ENCODE assay signal across 23 mouse cellular contexts in the genomic region with DNA sequence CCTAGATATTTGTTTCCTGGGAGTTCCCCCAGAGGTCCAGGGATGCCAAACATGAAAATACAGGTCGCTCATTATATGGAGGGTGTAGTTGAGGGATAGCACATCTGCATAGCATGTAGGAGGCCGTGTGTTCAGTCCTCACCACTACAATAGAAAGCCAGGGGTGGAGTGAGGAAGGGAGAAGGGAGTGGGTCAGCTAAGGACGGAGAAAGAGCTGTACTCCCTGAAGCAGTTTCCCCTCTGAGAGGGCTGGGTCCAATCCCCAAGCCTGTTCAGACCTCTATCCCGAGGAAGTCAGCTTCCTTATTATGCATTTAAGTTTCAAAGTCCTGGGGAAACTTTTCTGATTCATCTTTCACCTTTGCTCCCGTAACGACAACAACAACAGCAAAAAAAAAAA.
DNase-seq lines count a peak whose midpoint lies in the region; ATAC-seq and TF ChIP-seq lines count a peak whose summit lies in the region.
"Had no signal": no experiment of that assay in that cellular context is flagged by ENCODE, and none has a peak within 500 bp of the region (broad histone marks: within the 10 kb centered on the region; RNA-seq: fewer than 3 reads in every experiment).

No protein-coding gene starts in this region.

- TF ChIP-seq CTCF in spleen, adult 2 months (IDR thresholded peaks at IDR 0.05; ENCODE audit: extremely low read depth, insufficient read depth, insufficient read length, insufficient replicate concordance) = no peak
- no peak for TF ChIP-seq CTCF in lung, postnatal 0 days (IDR thresholded peaks at IDR 0.05)

- H3K9ac ChIP-seq in hindbrain, embryonic 11.5 days (ENCODE audit: low read depth, low read length) = no peak overlapping the region
- H3K9ac ChIP-seq in lung, postnatal 0 days (replicated peaks; ENCODE audit: low read depth) = no peak overlapping the region
- H3K9ac ChIP-seq: embryonic facial prominence, embryonic 13.5 days; forebrain, embryonic 15.5 days; hindbrain, embryonic 13.5 days; lung, embryonic 14.5 days had no signal

- peaks cover 48% of the 10 kb centered on the region for H3K4me1 ChIP-seq in spleen, adult 2 months (ENCODE audit: control insufficient read depth, insufficient read depth, insufficient read length)
- no peaks in the 10 kb centered on the region for H3K4me1 ChIP-seq in hindbrain, embryonic 11.5 days (replicated peaks; ENCODE audit: control insufficient read depth, insufficient read depth, low read length)
- no peaks in the 10 kb centered on the region for H3K4me1 ChIP-seq in lung, postnatal 0 days (ENCODE audit: insufficient read depth, low read depth, low read length)
- H3K4me1 ChIP-seq: embryonic facial prominence, embryonic 13.5 days; forebrain, embryonic 15.5 days; hindbrain, embryonic 13.5 days had no signal

- H3K27ac ChIP-seq in spleen, adult 2 months (ENCODE audit: insufficient read depth, low read length) = peak overlapping the region; percentile 80
- H3K27ac ChIP-seq in hindbrain, embryonic 11.5 days (ENCODE audit: low read depth, low read length) = no peak overlapping the region
- no peak overlapping the region for H3K27ac ChIP-seq in lung, postnatal 0 days (ENCODE audit: low read length)
- H3K27ac ChIP-seq: embryonic facial prominence, embryonic 13.5 days; forebrain, embryonic 10.5 days; forebrain, embryonic 15.5 days; hindbrain, embryonic 13.5 days; kidney, postnatal 0 days had no signal

- no peak for TF ChIP-seq POLR2A in spleen, adult 2 months (IDR thresholded peaks at IDR 0.05; ENCODE audit: low read depth, low read length)

- no peak for ATAC-seq in hindbrain, embryonic 11.5 days (ENCODE audit: low FRiP score)
- no peak for ATAC-seq in lung, postnatal 0 days
- ATAC-seq: forebrain, embryonic 15.5 days had no signal

- H3K27me3 ChIP-seq in spleen, adult 2 months (ENCODE audit: control insufficient read depth, insufficient read depth, low read length) = no peaks in the 10 kb centered on the region
- H3K27me3 ChIP-seq in hindbrain, embryonic 11.5 days (ENCODE audit: control insufficient read depth, insufficient read depth, low read length) = no peaks in the 10 kb centered on the region
- H3K27me3 ChIP-seq in lung, postnatal 0 days (replicated peaks; ENCODE audit: insufficient read depth, low read length) = no peaks in the 10 kb centered on the region
- H3K27me3 ChIP-seq: embryonic facial prominence, embryonic 13.5 days; forebrain, embryonic 15.5 days; hindbrain, embryonic 13.5 days had no signal

- DNase-seq in spleen, adult 2 months (ENCODE audit: low read depth in 1 of 2, low spot score in 2 of 2) = no peak
- DNase-seq in spleen, postnatal 4 days (ENCODE audit: low spot score in 2 of 2) = no peak
- DNase-seq in induced T-regulatory cell, adult 2 months (ENCODE audit: low read depth) = peak; percentile 44
- peak; percentile 82 for DNase-seq in large intestine, adult 2 months (ENCODE audit: low read depth, low spot score)
- DNase-seq in hindbrain, embryonic 11.5 days (ENCODE audit: low spot score) = no peak
- no peak for DNase-seq in lung, postnatal 0 days (ENCODE audit: low spot score)
- no peak for DNase-seq in urinary bladder, postnatal 36 days (ENCODE audit: low spot score in 2 of 2)
- DNase-seq: adrenal gland, adult 8-10 months; B cell, adult 2 months; cerebellum, adult 11-12 months; gastrocnemius, postnatal 25 days; heart, adult 18-20 months; heart, postnatal 36 days; kidney, adult 8-10 months; lung, embryonic 14.5 days; midbrain, embryonic 14.5 days; right cerebral cortex, postnatal 14 days had no signal

- no peak overlapping the region for H3K4me3 ChIP-seq in spleen, adult 2 months (ENCODE audit: extremely low read depth, insufficient read depth, insufficient read length)
- no peak overlapping the region for H3K4me3 ChIP-seq in hindbrain, embryonic 11.5 days (ENCODE audit: low read depth, low read length)
- no peak overlapping the region for H3K4me3 ChIP-seq in lung, postnatal 0 days (ENCODE audit: low read depth, low read length)
- H3K4me3 ChIP-seq: embryonic facial prominence, embryonic 13.5 days; forebrain, embryonic 10.5 days; forebrain, embryonic 15.5 days; hindbrain, embryonic 13.5 days had no signal

- no peak for TF ChIP-seq EP300 in lung, postnatal 0 days (IDR thresholded peaks at IDR 0.05)

- no peaks in the 10 kb centered on the region for H3K36me3 ChIP-seq in spleen, adult 2 months (ENCODE audit: control insufficient read depth, insufficient read depth, low read length)
- no peaks in the 10 kb centered on the region for H3K36me3 ChIP-seq in hindbrain, embryonic 11.5 days (ENCODE audit: control insufficient read depth, insufficient read depth, low read length)
- H3K36me3 ChIP-seq in lung, postnatal 0 days (ENCODE audit: insufficient read depth, low read length) = no peaks in the 10 kb centered on the region
- H3K36me3 ChIP-seq: embryonic facial prominence, embryonic 13.5 days; forebrain, embryonic 10.5 days; forebrain, embryonic 15.5 days; hindbrain, embryonic 13.5 days had no signal

- WGBS in spleen, adult 2 months = 46% methylated on average over 6 of the region's 6 CpGs
- WGBS in large intestine, adult 2 months = 21% methylated on average over 6 of the region's 6 CpGs
- 78% methylated on average over 6 of the region's 6 CpGs for WGBS in hindbrain, embryonic 11.5 days
- WGBS in lung, postnatal 0 days = 70% methylated on average over 6 of the region's 6 CpGs

- H3K4me2 ChIP-seq in hindbrain, embryonic 11.5 days (replicated peaks; ENCODE audit: low read depth, low read length) = no peak overlapping the region
- H3K4me2 ChIP-seq in lung, postnatal 0 days (replicated peaks; ENCODE audit: low read depth, low read length) = no peak overlapping the region
- H3K4me2 ChIP-seq: embryonic facial prominence, embryonic 13.5 days; forebrain, embryonic 15.5 days; heart, embryonic 11.5 days; hindbrain, embryonic 13.5 days; lung, embryonic 14.5 days had no signal

- H3K9me3 ChIP-seq in hindbrain, embryonic 11.5 days (ENCODE audit: control insufficient read depth, low read length) = no peaks in the 10 kb centered on the region
- no peaks in the 10 kb centered on the region for H3K9me3 ChIP-seq in lung, postnatal 0 days (ENCODE audit: low read length)
- H3K9me3 ChIP-seq: embryonic facial prominence, embryonic 13.5 days; forebrain, embryonic 10.5 days; forebrain, embryonic 15.5 days; hindbrain, embryonic 13.5 days had no signal

Comparison
In these comparisons a context has a peak if more than half of its experiments do, and no peak if none do; other contexts are left out.
1. DNase-seq: peak in induced T-regulatory cell, adult 2 months (single experiment) and large intestine, adult 2 months (single experiment); none in spleen, adult 2 months (0 of 2), spleen, postnatal 4 days (0 of 2), hindbrain, embryonic 11.5 days (single experiment), lung, postnatal 0 days (single experiment) and urinary bladder, postnatal 36 days (0 of 2).